Mouse (Mus musculus): ENCODE results near the gene Mto1. TPM values are rescaled to one million over a fixed set of nuclear protein-coding genes. Genes with fewer than 3 reads are reported as not detected.
"Not testable (repeated sequence)": the region's sequence is repeated elsewhere in the genome, so short reads cannot be mapped to it uniquely, and the experiment has no call there.

Gene Mto1
- polyA plus RNA-seq, 1 experiment from 2014 or later = 27.0 TPM

- WGBS = under 1% methylated on average over 13 of the region's 13 CpGs
- H3K4me2 ChIP-seq (ENCODE audit: low read depth, low read length) = peak overlapping the region; percentile 58
These were observed 32.2 kb downstream of the Mto1 start for GRCm38 (mm10) chr9:78480227-78480626.

DNA sequence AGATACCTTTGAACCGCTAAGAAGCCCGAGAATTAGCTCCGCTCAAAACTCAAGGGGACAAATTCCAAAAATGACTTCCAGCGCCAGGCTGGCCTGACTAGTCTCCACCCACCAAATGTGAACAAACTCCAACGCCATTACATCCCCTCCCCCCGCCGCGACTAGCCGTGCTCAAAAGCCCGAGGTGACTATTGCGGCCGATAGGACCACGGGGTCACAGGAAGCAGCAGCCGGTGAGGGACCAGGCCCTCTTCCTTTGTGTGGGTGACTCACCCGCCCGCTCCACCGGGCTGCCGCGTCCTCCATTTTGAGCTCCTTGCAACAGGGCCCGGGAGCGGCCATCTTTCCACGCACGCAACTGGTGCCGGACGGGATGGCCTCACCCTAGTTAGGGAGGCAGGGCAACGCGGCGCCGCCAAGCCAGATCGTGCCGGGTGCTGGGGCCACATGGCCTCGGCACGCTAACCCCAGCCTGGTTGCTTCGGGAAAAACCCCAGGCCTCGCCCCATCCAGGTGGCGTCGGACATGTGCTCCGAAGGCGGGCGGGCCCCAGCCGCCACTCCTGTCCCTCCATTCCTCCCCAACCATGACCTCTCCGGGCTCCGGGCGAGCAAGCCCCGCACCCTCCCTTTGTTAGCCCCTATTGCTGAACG is 32.8 kb downstream of the Mto1 start:
- peaks cover 6% of the 10 kb centered on the region for H3K4me1 ChIP-seq (ENCODE audit: control insufficient read depth, insufficient read depth, low read length)
- no peaks in the 10 kb centered on the region for H3K9me3 ChIP-seq (ENCODE audit: control insufficient read depth, low read length)
- peak overlapping the region; percentile 58 for H3K4me2 ChIP-seq (ENCODE audit: low read depth, low read length)
- peak; percentile 21 for ATAC-seq
- peak overlapping the region; percentile 98 for H3K4me3 ChIP-seq (ENCODE audit: low read length)
- H3K36me3 ChIP-seq (ENCODE audit: control insufficient read depth, insufficient read depth, low read length) = no peaks in the 10 kb centered on the region
- H3K27me3 ChIP-seq (replicated peaks; ENCODE audit: control insufficient read depth, insufficient read depth, low read length) = no peaks in the 10 kb centered on the region
- WGBS = under 1% methylated on average over 46 of the region's 46 CpGs
- peak overlapping the region; percentile 99 for H3K27ac ChIP-seq (ENCODE audit: low read length)
- H3K9ac ChIP-seq (ENCODE audit: low read depth, low read length) = peak overlapping the region; percentile 100

More at GRCm38 (mm10) chr9:78480227-78480626, 32.2 kb downstream of the Mto1 start:
- Histone ChIP-seq H3K4me3 (ENCODE audit: low read length) (peak overlapping the region; percentile 98), H3K27ac (ENCODE audit: low read length) (peak overlapping the region; percentile 99), H3K9ac (ENCODE audit: low read depth, low read length) (peak overlapping the region; percentile 100)
- not testable (repeated sequence) for ATAC-seq; H3K9me3 ChIP-seq (ENCODE audit: control insufficient read depth, low read length); H3K36me3 ChIP-seq (ENCODE audit: control insufficient read depth, insufficient read depth, low read length); H3K4me1 ChIP-seq (ENCODE audit: control insufficient read depth, insufficient read depth, low read length); H3K27me3 ChIP-seq (replicated peaks; ENCODE audit: control insufficient read depth, insufficient read depth, low read length)

DNA sequence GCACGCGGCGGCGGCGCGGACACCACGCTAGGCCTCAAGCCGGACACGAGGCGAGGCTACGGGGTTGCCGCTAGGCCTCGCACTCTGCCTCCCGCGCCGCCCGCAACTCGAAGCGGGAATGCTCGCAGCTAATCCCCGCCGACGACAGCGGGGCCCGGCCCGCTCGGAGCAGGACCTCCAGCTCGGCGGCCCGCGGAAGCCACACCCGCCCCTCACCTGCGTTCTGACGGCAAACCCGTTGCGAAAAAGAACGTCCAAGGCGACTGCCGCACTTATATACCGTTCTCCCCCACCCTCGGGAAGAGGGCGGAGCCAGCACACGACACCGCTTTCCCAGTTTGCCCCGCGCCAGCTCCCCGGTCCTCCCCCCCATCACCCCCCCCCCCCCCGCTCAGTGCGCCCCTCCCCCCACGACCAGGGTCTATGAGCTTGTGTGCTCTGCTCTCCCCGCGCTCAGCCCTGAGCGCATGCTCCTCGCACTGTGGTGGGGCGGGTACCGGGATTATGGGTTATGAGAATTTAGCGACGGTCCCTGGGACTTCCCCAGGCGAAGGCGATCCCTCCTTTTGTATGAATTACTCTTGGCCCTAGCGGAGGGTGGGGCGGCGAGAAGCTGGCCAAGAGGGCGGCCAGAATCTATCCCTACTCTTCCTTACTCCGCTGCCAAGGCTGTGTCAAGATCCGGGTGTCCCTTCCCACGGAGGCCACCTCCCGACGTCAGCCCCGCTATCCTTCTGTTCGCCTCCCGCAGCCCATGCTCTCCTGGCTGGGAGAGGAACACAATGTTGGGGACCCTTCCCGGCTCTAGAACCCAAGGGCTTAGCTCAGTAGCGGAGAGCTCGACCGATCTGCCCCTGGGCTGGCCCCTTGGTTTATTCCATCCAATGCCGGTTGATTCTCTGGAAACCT is 33.7 kb downstream of the Mto1 start:
- peak; percentile 98 for ATAC-seq
- Histone ChIP-seq H3K9ac (ENCODE audit: low read depth, low read length) (peak overlapping the region; percentile 100), H3K4me3 (ENCODE audit: low read length) (peak overlapping the region; percentile 98), H3K27me3 (replicated peaks; ENCODE audit: control insufficient read depth, insufficient read depth, low read length) (no peaks in the 10 kb centered on the region), H3K4me1 (ENCODE audit: control insufficient read depth, insufficient read depth, low read length) (peaks cover 6% of the 10 kb centered on the region), H3K27ac (ENCODE audit: low read length) (peak overlapping the region; percentile 99), H3K9me3 (ENCODE audit: control insufficient read depth, low read length) (no peaks in the 10 kb centered on the region), H3K4me2 (ENCODE audit: low read depth, low read length) (peak overlapping the region; percentile 58), H3K36me3 (ENCODE audit: control insufficient read depth, insufficient read depth, low read length) (no peaks in the 10 kb centered on the region)
- WGBS = under 1% methylated on average over 74 of the region's 77 CpGs

DNA sequence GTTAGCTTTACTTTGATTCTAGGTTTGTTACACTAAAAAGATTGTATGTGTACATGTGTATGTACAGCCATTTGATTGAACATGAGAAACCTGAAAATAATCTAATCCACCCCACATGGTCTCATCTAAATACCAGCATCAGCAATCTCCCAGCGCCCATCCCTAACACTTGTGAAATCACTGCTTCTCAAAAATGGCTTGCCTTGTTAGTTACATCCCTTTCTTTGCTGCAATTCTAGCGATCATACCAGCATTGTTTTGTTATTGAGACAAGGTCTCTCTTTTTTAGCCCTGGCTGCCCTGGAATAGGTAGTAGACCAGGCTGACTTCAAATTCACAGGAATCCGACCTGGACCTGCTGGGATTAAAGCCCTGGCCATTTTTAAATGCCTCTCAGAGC is 34.4 kb downstream of the Mto1 start:
- H3K4me2 ChIP-seq (ENCODE audit: low read depth, low read length) = peak overlapping the region; percentile 54
- WGBS = 8% methylated on average over 3 of the region's 3 CpGs
- H3K36me3 ChIP-seq (ENCODE audit: control insufficient read depth, insufficient read depth, low read length) = no peaks in the 10 kb centered on the region
- peak overlapping the region; percentile 99 for H3K27ac ChIP-seq (ENCODE audit: low read length)
- no peaks in the 10 kb centered on the region for H3K9me3 ChIP-seq (ENCODE audit: control insufficient read depth, low read length)
- H3K27me3 ChIP-seq (replicated peaks; ENCODE audit: control insufficient read depth, insufficient read depth, low read length) = no peaks in the 10 kb centered on the region
- peaks cover 6% of the 10 kb centered on the region for H3K4me1 ChIP-seq (ENCODE audit: control insufficient read depth, insufficient read depth, low read length)
- peak overlapping the region; percentile 94 for H3K9ac ChIP-seq (ENCODE audit: low read depth, low read length)
- H3K4me3 ChIP-seq (ENCODE audit: low read length) = peak overlapping the region; percentile 98
- no peak for ATAC-seq

DNA sequence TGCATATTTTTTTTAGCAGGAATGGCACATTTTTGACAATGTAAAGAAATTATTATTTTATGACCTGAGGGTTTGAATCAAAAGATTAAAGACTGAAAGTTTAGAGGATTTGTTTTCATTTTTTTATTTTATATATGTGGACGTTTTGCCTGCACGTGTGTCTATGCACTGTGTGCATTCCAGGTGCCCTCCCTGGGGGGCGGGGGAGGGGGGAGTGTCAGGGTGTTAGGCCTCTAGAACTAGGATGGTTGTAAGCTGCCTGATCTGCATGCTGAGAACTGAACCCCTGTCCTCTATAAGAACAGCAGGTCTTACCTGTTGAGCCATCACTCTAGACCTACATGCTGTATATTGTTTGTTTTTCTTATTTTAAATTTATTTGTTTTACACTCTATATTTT is 36.7 kb downstream of the Mto1 start:
- WGBS = 80% methylated on average over 3 of the region's 3 CpGs
- H3K36me3 ChIP-seq (ENCODE audit: control insufficient read depth, insufficient read depth, low read length) = no peaks in the 10 kb centered on the region
- no peak overlapping the region for H3K27ac ChIP-seq (ENCODE audit: low read length)
- peaks cover 6% of the 10 kb centered on the region for H3K4me1 ChIP-seq (ENCODE audit: control insufficient read depth, insufficient read depth, low read length)
- ATAC-seq = no peak
- H3K4me3 ChIP-seq (ENCODE audit: low read length) = no peak overlapping the region
- no peak overlapping the region for H3K9ac ChIP-seq (ENCODE audit: low read depth, low read length)
- H3K9me3 ChIP-seq (ENCODE audit: control insufficient read depth, low read length) = no peaks in the 10 kb centered on the region
- H3K4me2 ChIP-seq (ENCODE audit: low read depth, low read length) = no peak overlapping the region
- no peaks in the 10 kb centered on the region for H3K27me3 ChIP-seq (replicated peaks; ENCODE audit: control insufficient read depth, insufficient read depth, low read length)

GRCm38 (mm10) chr9:78488021-78488420 is 40.0 kb downstream of the Mto1 start:
- H3K36me3 ChIP-seq (ENCODE audit: control insufficient read depth, insufficient read depth, low read length) = not testable (repeated sequence)
- 85% methylated on average over 5 of the region's 5 CpGs for WGBS

GRCm38 (mm10) chr9:78488890-78489420 is 40.9 kb downstream of the Mto1 start, which contains the start of gene Eef1a1:
TSS of gene Eef1a1 (minus strand) at chr9:78489151.
- H3K9me3 ChIP-seq (ENCODE audit: control insufficient read depth, low read length) = no peaks in the 10 kb centered on the region
- H3K27me3 ChIP-seq (replicated peaks; ENCODE audit: control insufficient read depth, insufficient read depth, low read length) = no peaks in the 10 kb centered on the region
- H3K4me2 ChIP-seq (ENCODE audit: low read depth, low read length) = peak within 1 kb of the TSS; percentile 63
- ATAC-seq = peak; percentile 52
- H3K27ac ChIP-seq (ENCODE audit: low read length) = peak within 1 kb of the TSS; percentile 80
- 2% methylated on average over 18 of the region's 20 CpGs for WGBS
- H3K36me3 ChIP-seq (ENCODE audit: control insufficient read depth, insufficient read depth, low read length) = no peaks in the 10 kb centered on the region
- H3K4me3 ChIP-seq (ENCODE audit: low read length) = peak within 1 kb of the TSS; percentile 44
- peak within 1 kb of the TSS; percentile 65 for H3K9ac ChIP-seq (ENCODE audit: low read depth, low read length)
- peaks cover 3% of the 10 kb centered on the region; the same call in 1 of the 2 replicates for H3K4me1 ChIP-seq (ENCODE audit: control insufficient read depth, insufficient read depth, low read length)

More at GRCm38 (mm10) chr9:78488021-78488420, 40.0 kb downstream of the Mto1 start:
- not testable (repeated sequence) for H3K4me3 ChIP-seq (ENCODE audit: low read length); H3K27ac ChIP-seq (ENCODE audit: low read length); H3K9me3 ChIP-seq (ENCODE audit: control insufficient read depth, low read length); H3K27me3 ChIP-seq (replicated peaks; ENCODE audit: control insufficient read depth, insufficient read depth, low read length); ATAC-seq; H3K9ac ChIP-seq (ENCODE audit: low read depth, low read length); H3K4me1 ChIP-seq (ENCODE audit: control insufficient read depth, insufficient read depth, low read length); H3K4me2 ChIP-seq (ENCODE audit: low read depth, low read length)

DNA sequence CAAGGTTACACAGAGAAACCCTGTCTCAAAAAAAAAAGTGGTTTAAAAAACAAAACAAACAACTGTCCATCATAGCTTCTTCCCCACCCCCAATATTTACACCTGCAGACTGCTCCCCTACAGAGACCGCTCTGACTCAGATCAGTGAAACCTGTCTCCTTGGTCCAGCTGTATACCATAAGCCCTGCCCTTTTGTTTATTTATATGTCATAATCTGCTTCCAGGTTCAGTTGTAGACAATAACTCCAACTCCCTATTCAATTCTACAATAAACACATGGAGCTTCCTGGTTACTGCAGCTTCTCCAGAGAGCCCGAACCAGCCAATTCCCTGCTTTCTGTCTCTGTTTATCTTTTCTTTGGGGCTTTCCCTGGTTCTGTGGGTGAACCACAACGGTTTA is 43.2 kb downstream of the Mto1 start:
- Histone ChIP-seq H3K4me3 (ENCODE audit: low read length) (no peak overlapping the region), H3K36me3 (ENCODE audit: control insufficient read depth, insufficient read depth, low read length) (no peaks in the 10 kb centered on the region), H3K4me1 (ENCODE audit: control insufficient read depth, insufficient read depth, low read length) (peaks cover 3% of the 10 kb centered on the region; the same call in 1 of the 2 replicates), H3K27ac (ENCODE audit: low read length) (peak overlapping the region; percentile 17), H3K4me2 (ENCODE audit: low read depth, low read length) (no peak overlapping the region), H3K9ac (ENCODE audit: low read depth, low read length) (no peak overlapping the region), H3K9me3 (ENCODE audit: control insufficient read depth, low read length) (no peaks in the 10 kb centered on the region), H3K27me3 (replicated peaks; ENCODE audit: control insufficient read depth, insufficient read depth, low read length) (no peaks in the 10 kb centered on the region)
- ATAC-seq = no peak
- 55% methylated on average over 3 of the region's 3 CpGs for WGBS

- H3K4me1 ChIP-seq (ENCODE audit: control insufficient read depth, insufficient read depth, low read length) = peaks cover 3% of the 10 kb centered on the region; the same call in 1 of the 2 replicates
- H3K4me2 ChIP-seq (ENCODE audit: low read depth, low read length) = no peak overlapping the region
- H3K4me3 ChIP-seq (ENCODE audit: low read length) = no peak overlapping the region
- 58% methylated on average over 3 of the region's 3 CpGs for WGBS
- H3K9ac ChIP-seq (ENCODE audit: low read depth, low read length) = no peak overlapping the region
- no peaks in the 10 kb centered on the region for H3K36me3 ChIP-seq (ENCODE audit: control insufficient read depth, insufficient read depth, low read length)
- H3K27ac ChIP-seq (ENCODE audit: low read length) = peak overlapping the region; percentile 91
- H3K9me3 ChIP-seq (ENCODE audit: control insufficient read depth, low read length) = no peaks in the 10 kb centered on the region
- H3K27me3 ChIP-seq (replicated peaks; ENCODE audit: control insufficient read depth, insufficient read depth, low read length) = no peaks in the 10 kb centered on the region
- ATAC-seq = peak; percentile 92
These were observed 44.2 kb downstream of the Mto1 start for GRCm38 (mm10) chr9:78492254-78492653.

All from intestine, embryonic 16.5 days (tissue).